Mouse (Mus musculus) granulocyte monocyte progenitor cell, adult 5-6 weeks (primary cell): Measurements from ENCODE around the gene Rpl3l. TPM values are rescaled to one million over a fixed set of nuclear protein-coding genes. Genes with fewer than 3 reads are reported as not detected.

Experiments
- ATAC-seq: replicated peaks from 2 replicates; pipeline ENCODE4 v1.8.0; 2016; ENCODE audit warnings: mild to moderate bottlenecking, moderate TSS enrichment, inconsistent platforms; ENCODE audit not compliant: poor library complexity, severe bottlenecking
- total RNA-seq, 2 experiments: library from RNA; stranded (forward) in 1 of 2; stranded (reverse) in 1 of 2; fragments of 200-712, 200-1000 nt in 1 of 2; fragments of >200 nt in 1 of 2; fragmentation: Nextera tagmentation in 1 of 2; gene quantifications; 2 replicates each; pipeline ENCODE4 v1.2.3; 2014 to 2017

Gene Rpl3l
- 0.73 TPM in 1 of 2 replicates, not detected in the other for total RNA-seq (2014; fragmentation: Nextera tagmentation)
- 0.52 TPM in 1 of 2 replicates, not detected in the other for total RNA-seq (2017)

- no peak for ATAC-seq
These were observed at the start of gene Rpl3l for GRCm38 (mm10) chr17:24727618-24728017. TSS of gene Rpl3l (plus strand) at chr17:24727820.

- ATAC-seq: peak; percentile 67
These were observed 41.1 kb upstream of the Rpl3l start for GRCm38 (mm10) chr17:24686514-24686913.

GRCm38 (mm10) chr17:24687146-24687595 lies 40.4 kb upstream of the Rpl3l start:
- ATAC-seq: peak; percentile 73

GRCm38 (mm10) chr17:24687599-24687998 lies 40.0 kb upstream of the Rpl3l start:
- ATAC-seq: no peak

- no peak for ATAC-seq
These were observed 38.2 kb upstream of the Rpl3l start, which contains the start of gene Syngr3 for GRCm38 (mm10) chr17:24689251-24690081. TSS of gene Syngr3 (minus strand) at chr17:24689955.

GRCm38 (mm10) chr17:24692385-24692784 lies 35.2 kb upstream of the Rpl3l start:
- peak; percentile 22 for ATAC-seq

- no peak for ATAC-seq
These were observed 32.2 kb upstream of the Rpl3l start for GRCm38 (mm10) chr17:24695326-24696010.

GRCm38 (mm10) chr17:24696011-24696697 lies 31.5 kb upstream of the Rpl3l start, which contains the start of the genes Gfer and Noxo1:
TSS of gene Gfer (minus strand) at chr17:24696156.
TSS of gene Noxo1 (plus strand) at chr17:24696234.
- ATAC-seq: peak; percentile 83

- no peak for ATAC-seq
These were observed 29.6 kb upstream of the Rpl3l start for GRCm38 (mm10) chr17:24697985-24698384.

- ATAC-seq: no peak
These were observed 28.9 kb upstream of the Rpl3l start for GRCm38 (mm10) chr17:24698715-24699114.

GRCm38 (mm10) chr17:24699473-24699872 lies 28.1 kb upstream of the Rpl3l start:
- no peak for ATAC-seq

GRCm38 (mm10) chr17:24701251-24701650 lies 26.4 kb upstream of the Rpl3l start:
- no peak for ATAC-seq

- no peak for ATAC-seq
These were observed 21.8 kb upstream of the Rpl3l start for GRCm38 (mm10) chr17:24705821-24706220.

- ATAC-seq: peak; percentile 92
These were observed 20.4 kb upstream of the Rpl3l start, which contains the start of gene Tbl3 for GRCm38 (mm10) chr17:24706982-24707800. TSS of gene Tbl3 (minus strand) at chr17:24707660.

GRCm38 (mm10) chr17:24707801-24708425 lies 19.7 kb upstream of the Rpl3l start:
- ATAC-seq: peak; percentile 13; the same call in 1 of the 2 replicates

- peak; percentile 58 for ATAC-seq
These were observed 19.0 kb upstream of the Rpl3l start for GRCm38 (mm10) chr17:24708646-24709045.

- no peak for ATAC-seq
These were observed 12.1 kb upstream of the Rpl3l start for GRCm38 (mm10) chr17:24715556-24715955.

GRCm38 (mm10) chr17:24716166-24716682 lies 11.4 kb upstream of the Rpl3l start:
- no peak for ATAC-seq

GRCm38 (mm10) chr17:24717943-24718342 lies 9.7 kb upstream of the Rpl3l start, which contains the start of the genes Rnf151 and Rps2:
TSS of gene Rnf151 (minus strand) at chr17:24718063.
TSS of gene Rps2 (plus strand) at chr17:24718116.
- ATAC-seq: no peak
